Mouse (Mus musculus) neural tube, embryonic 13.5 days (tissue): ENCODE measurements around the gene Smad5. TPM values are rescaled to one million over a fixed set of nuclear protein-coding genes. Genes with fewer than 3 reads are reported as not detected.

Experiments
- polyA plus RNA-seq: library from polyadenylated mRNA; unstranded; fragments of >200 nt; fragmentation: Nextera tagmentation; extraction: Ambion mirVana; gene quantifications from 2 replicates; pipeline ENCODE4 v1.2.1, GENCODE M21; 2015

Smad5 gene
- polyA plus RNA-seq, 1 experiment from 2014 or later, result 22.7 TPM

Other genes with a start within 250 kb of the Smad5 start
- not detected in 2 replicates for gene Il9, start 220.8 kb upstream of the Smad5 start, polyA plus RNA-seq
- gene Fbxl21, start 180.5 kb upstream of the Smad5 start, polyA plus RNA-seq, result 3.9 and 4.2 TPM in 2 replicates
- not detected in 2 replicates for gene Lect2, start 154.5 kb upstream of the Smad5 start, polyA plus RNA-seq
- 15.3 and 25.2 TPM in 2 replicates for gene Tgfbi, start 93.5 kb upstream of the Smad5 start, polyA plus RNA-seq
- 1.0 and 1.6 TPM in 2 replicates for gene Gm45623, start 50.8 kb downstream of the Smad5 start, polyA plus RNA-seq
- 1.2 TPM in 2 replicates for gene Trpc7, start 193.0 kb downstream of the Smad5 start, polyA plus RNA-seq